Mouse (Mus musculus) gonadal fat pad, adult 2 months (tissue): ENCODE data around the gene Vwa5b1. TPM values are rescaled to one million over a fixed set of nuclear protein-coding genes. Genes with fewer than 3 reads are reported as not detected.

Experiments
- DNase-seq: peaks from one replicate; pipeline ENCODE4 v3.0.0-alpha.2; 2012; ENCODE audit warnings: low read depth
- polyA plus RNA-seq: library from polyadenylated mRNA; depleted of rRNA; stranded (reverse); fragments of >200 nt; gene quantifications from 2 replicates; pipeline ENCODE4 v1.2.3, GENCODE M21; 2012; rRNA removed

Gene Vwa5b1
- polyA plus RNA-seq, 1 experiment: 0.04 TPM

DNA sequence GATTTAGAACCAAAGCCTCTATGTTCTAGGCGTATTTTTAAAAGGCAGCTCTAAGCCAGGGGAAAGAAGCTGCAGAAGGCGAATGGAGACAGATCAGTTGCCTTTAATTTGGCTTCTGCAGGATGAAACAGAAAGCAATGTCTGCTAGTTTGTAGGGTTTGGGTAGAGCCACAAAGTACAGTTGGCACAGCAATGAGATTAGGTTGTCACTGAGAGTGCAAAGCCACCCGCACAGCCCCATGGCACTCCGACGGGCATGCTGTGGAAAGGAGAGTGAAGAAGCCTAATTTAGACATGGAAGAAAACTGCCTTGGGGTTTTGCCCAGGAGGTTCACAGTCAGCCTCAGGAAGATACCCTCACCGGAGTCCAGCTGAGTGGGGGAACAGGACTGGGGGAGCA is 105.7 kb downstream of the Vwa5b1 start:
- no peak for DNase-seq

DNA sequence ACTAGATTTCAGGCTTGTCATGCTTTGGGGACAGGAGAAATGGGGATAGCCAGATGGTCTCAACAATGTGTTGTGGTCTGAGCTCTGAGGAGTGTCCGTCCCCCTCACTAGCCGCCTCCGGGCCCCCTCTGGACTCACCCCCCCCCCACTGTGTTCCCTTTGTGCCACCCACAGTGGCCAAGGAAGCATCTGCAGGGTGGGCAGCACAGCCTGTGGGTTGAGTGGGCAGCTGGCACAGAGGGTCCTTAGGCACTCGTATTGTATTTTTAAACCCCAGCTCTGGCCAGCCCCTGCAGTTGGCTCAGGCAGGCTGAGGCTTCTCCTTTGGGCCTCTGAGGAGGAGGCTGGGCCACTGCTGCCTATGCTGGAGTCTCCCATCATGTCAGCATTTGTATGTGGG is 110.0 kb downstream of the Vwa5b1 start:
- DNase-seq: no peak

DNA sequence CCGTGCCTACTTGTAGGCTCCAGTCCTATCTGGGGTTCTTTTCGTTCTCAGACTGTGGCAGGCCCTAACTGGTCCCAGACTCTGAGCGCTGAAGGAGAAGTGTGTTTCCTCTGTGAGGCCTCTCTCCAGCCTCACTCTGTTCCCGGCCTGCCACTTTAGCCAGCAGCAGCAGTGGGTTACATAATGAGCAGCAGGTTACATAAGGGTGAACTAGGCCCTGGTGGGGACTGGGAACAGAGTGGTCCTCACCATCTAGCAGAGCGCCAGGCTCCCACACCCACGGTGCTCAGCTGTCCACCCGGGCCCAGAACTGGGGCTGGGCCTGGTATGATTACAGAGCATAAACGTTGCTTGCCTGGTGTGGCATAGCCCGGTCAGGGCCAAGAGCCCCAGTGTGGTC is 110.9 kb downstream of the Vwa5b1 start:
- DNase-seq: no peak

DNA sequence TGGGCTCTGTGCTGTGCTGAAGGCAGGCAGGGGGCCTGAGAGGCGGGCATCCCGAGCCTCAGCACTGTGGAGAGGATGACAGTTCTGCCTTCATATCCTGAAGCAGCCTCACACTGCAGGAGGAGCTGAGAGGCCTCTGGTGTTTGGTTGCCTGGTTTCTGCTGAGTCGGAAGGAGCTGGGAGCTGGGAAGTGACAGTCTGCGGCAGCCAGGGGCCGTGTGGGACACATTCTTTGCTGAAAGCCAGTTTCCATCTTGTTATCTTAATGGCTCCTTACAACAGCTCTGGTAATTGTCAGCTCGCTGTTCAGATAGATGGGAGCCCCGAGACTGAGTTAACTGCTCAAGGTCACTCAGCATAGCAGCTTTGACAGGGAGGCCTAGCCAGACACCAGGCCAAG is 111.9 kb downstream of the Vwa5b1 start:
- DNase-seq: no peak

DNA sequence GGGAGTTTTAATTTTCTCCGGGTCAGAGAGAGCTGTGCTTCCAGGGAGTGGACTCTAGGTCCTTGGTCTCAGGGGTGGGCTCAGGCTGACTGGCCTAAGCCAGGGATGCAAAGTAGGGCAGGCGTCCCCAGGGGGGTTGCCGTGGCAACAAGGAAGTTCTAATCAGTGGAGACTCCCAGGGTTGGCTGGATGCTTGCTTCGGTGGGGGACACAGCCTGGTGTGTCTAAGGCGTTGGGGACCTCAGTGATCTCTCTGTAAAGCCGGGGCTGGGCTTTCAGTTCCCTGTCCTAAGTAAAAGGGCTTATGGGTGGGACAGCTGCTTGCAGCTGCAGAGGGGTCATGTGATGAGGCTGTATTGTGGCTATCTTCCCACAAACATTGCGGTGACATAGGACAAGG is 113.4 kb downstream of the Vwa5b1 start:
- no peak for DNase-seq

DNA sequence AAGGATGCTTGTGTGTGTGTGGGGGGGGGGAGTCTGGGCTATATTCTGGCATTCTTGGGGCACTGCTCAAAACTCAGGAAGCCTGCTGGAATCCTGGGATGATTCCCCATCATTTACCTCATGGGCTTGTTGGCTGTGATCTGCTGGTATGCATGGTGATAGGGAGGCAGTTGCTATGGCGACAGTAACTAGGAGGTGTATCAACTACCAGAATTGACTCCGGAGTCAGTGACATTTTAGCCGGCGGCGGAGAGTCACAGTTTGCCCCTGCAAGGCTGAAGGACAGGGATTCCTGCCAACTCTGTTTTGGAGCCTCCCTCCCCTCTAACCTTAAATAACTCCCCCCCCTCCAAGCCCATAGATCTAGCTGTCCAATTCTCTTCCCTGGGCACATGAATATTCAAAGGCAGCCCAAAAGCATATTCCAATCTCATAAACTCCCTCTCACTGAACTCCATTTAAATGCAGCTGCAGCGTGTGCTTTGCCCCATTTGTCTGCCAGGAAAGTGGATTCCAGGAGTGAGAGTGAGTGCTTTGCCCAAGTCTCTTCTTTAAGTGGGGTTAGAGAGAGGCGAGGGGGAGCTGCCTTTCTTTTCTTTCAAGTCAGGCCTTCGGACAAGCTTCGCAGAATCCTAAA is 118.4 kb downstream of the Vwa5b1 start:
- DNase-seq: no peak

DNA sequence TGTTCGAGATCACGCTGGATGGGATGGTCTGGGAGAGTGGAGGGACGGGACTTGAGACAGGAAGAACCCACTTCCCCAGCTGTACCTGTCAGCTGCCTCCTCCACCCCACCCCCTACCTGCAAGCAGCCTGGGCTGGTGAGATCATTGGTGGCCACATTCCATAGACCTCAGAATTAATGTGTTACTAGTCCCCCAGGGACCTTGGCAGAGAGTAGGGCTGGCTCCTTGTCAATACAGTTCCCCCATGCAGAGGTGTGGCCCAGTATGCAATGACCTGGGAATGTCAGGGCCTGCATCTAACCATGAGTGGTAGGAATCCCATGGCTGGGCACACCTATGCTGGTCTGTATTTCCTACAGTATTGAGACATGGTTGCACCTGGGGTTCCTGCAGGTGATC is 119.2 kb downstream of the Vwa5b1 start:
- DNase-seq: no peak

Other genes with a start within 250 kb of the Vwa5b1 start
- not detected in 2 replicates for gene Fam43b, start 239.4 kb downstream of the Vwa5b1 start, polyA plus RNA-seq
- gene Mul1, start 201.2 kb downstream of the Vwa5b1 start, polyA plus RNA-seq: 19.4 and 19.6 TPM in 2 replicates
- gene Camk2n1, start 181.6 kb downstream of the Vwa5b1 start, polyA plus RNA-seq: 6.6 and 11.1 TPM in 2 replicates
- gene Pla2g2c, start 88.9 kb upstream of the Vwa5b1 start, polyA plus RNA-seq: 0.63 and 0.85 TPM in 2 replicates
- gene Ubxn10, start 101.3 kb upstream of the Vwa5b1 start, polyA plus RNA-seq: 5.3 and 8.6 TPM in 2 replicates
- not detected in 2 replicates for gene Pla2g2f, start 121.7 kb upstream of the Vwa5b1 start, polyA plus RNA-seq
- gene Pla2g2d, start 139.9 kb upstream of the Vwa5b1 start, polyA plus RNA-seq: 5.6 and 9.2 TPM in 2 replicates
- gene Pla2g5, start 227.6 kb upstream of the Vwa5b1 start, polyA plus RNA-seq: 23.8 and 37.2 TPM in 2 replicates
- gene Gm13030, start 238.1 kb upstream of the Vwa5b1 start, polyA plus RNA-seq: not detected in 2 replicates
- gene Pla2g2e, start 242.1 kb upstream of the Vwa5b1 start, polyA plus RNA-seq: 6.9 and 15.8 TPM in 2 replicates